Mouse (Mus musculus): ENCODE data around the gene Ebi3.

GRCm38 (mm10) chr17:55968210-55968609 lies 15.8 kb downstream of the Ebi3 start:
- no peak for TF ChIP-seq EP300 (IDR thresholded peaks at IDR 0.05; ENCODE audit: insufficient read depth, low read depth, low read length)
- no peak for TF ChIP-seq CTCF (IDR thresholded peaks at IDR 0.05)
- no peak for TF ChIP-seq POLR2A (IDR thresholded peaks at IDR 0.05; ENCODE audit: insufficient read depth, low read depth, low read length)

All from heart, adult 2 months (tissue).